Mouse (Mus musculus): ENCODE measurements around the gene Treh. TPM values are rescaled to one million over a fixed set of nuclear protein-coding genes. Genes with fewer than 3 reads are reported as not detected.

Treh gene
- polyA plus RNA-seq, 1 experiment, result not detected

- no peak for TF ChIP-seq GATA1 (IDR thresholded peaks at IDR 0.05; ENCODE audit: low read length)
Measured at GRCm38 (mm10) chr9:44699196-44699595, 26.2 kb downstream of the Treh start.

- no peak for TF ChIP-seq GATA1 (IDR thresholded peaks at IDR 0.05; ENCODE audit: low read length)
Measured at GRCm38 (mm10) chr9:44699730-44700129, 26.7 kb downstream of the Treh start.

- TF ChIP-seq GATA1 (IDR thresholded peaks at IDR 0.05; ENCODE audit: low read length), result no peak
Measured at GRCm38 (mm10) chr9:44707749-44708428, 34.9 kb downstream of the Treh start.

GRCm38 (mm10) chr9:44708429-44708765 is 35.4 kb downstream of the Treh start:
- TF ChIP-seq GATA1 (IDR thresholded peaks at IDR 0.05; ENCODE audit: low read length), result no peak

- no peak for TF ChIP-seq GATA1 (IDR thresholded peaks at IDR 0.05; ENCODE audit: low read length)
Measured at GRCm38 (mm10) chr9:44708925-44709324, 35.9 kb downstream of the Treh start.

GRCm38 (mm10) chr9:44709600-44709999 is 36.6 kb downstream of the Treh start:
- no peak for TF ChIP-seq GATA1 (IDR thresholded peaks at IDR 0.05; ENCODE audit: low read length)

- no peak for TF ChIP-seq GATA1 (IDR thresholded peaks at IDR 0.05; ENCODE audit: low read length)
Measured at GRCm38 (mm10) chr9:44710213-44710612, 37.2 kb downstream of the Treh start.

GRCm38 (mm10) chr9:44711602-44712001 is 38.6 kb downstream of the Treh start:
- no peak for TF ChIP-seq GATA1 (IDR thresholded peaks at IDR 0.05; ENCODE audit: low read length)

- TF ChIP-seq GATA1 (IDR thresholded peaks at IDR 0.05; ENCODE audit: low read length), result no peak
Measured at GRCm38 (mm10) chr9:44713080-44713479, 40.0 kb downstream of the Treh start.

- TF ChIP-seq GATA1 (IDR thresholded peaks at IDR 0.05; ENCODE audit: low read length), result no peak
Measured at GRCm38 (mm10) chr9:44713574-44713973, 40.5 kb downstream of the Treh start.

GRCm38 (mm10) chr9:44715109-44715508 is 42.1 kb downstream of the Treh start:
- TF ChIP-seq GATA1 (IDR thresholded peaks at IDR 0.05; ENCODE audit: low read length), result no peak

- TF ChIP-seq GATA1 (IDR thresholded peaks at IDR 0.05; ENCODE audit: low read length), result no peak
Measured at GRCm38 (mm10) chr9:44715705-44716362, 42.8 kb downstream of the Treh start.

GRCm38 (mm10) chr9:44716997-44717821 is 44.2 kb downstream of the Treh start:
- no peak for TF ChIP-seq GATA1 (IDR thresholded peaks at IDR 0.05; ENCODE audit: low read length)

- TF ChIP-seq GATA1 (IDR thresholded peaks at IDR 0.05; ENCODE audit: low read length), result no peak
Measured at GRCm38 (mm10) chr9:44717822-44718242, 44.8 kb downstream of the Treh start.

GRCm38 (mm10) chr9:44718937-44719631 is 46.1 kb downstream of the Treh start:
- no peak for TF ChIP-seq GATA1 (IDR thresholded peaks at IDR 0.05; ENCODE audit: low read length)

Measured in G1E-ER4 (cell line).